Mouse (Mus musculus) embryonic facial prominence, embryonic 15.5 days (tissue): ENCODE results near the gene Crispld2. TPM values are rescaled to one million over a fixed set of nuclear protein-coding genes. Genes with fewer than 3 reads are reported as not detected.

Source experiments
- ATAC-seq: fragments of 200-750 bp; cut with Nextera tagmentation; 2 replicates; pipeline ENCODE4 v1.8.0; 2017; ENCODE audit warnings: low read depth, moderate TSS enrichment; ENCODE audit not compliant: insufficient number of reproducible peaks, low FRiP score, low TSS enrichment
- H3K27ac ChIP-seq: fragments of 300-500 bp; sonication (generic); replicated peaks from 2 replicates; pipeline ENCODE4 v1.5.1; 2015; ENCODE audit warnings: mild to moderate bottlenecking, inconsistent platforms
- H3K27me3 ChIP-seq: fragments of 300-500 bp; sonication (generic); 2 replicates; pipeline ENCODE4 v1.6.1; 2015; ENCODE audit warnings: inconsistent platforms
- H3K36me3 ChIP-seq: fragments of 300-500 bp; sonication (generic); 2 replicates; pipeline ENCODE4 v1.6.1; 2015; ENCODE audit warnings: mild to moderate bottlenecking, inconsistent platforms
- H3K4me1 ChIP-seq: fragments of 300-500 bp; sonication (generic); 2 replicates; pipeline ENCODE4 v1.6.1; 2015; ENCODE audit warnings: inconsistent platforms
- H3K4me2 ChIP-seq: fragments of 300-500 bp; sonication (generic); replicated peaks from 2 replicates; pipeline ENCODE4 v1.6.1; 2015; ENCODE audit warnings: mild to moderate bottlenecking, inconsistent platforms
- H3K4me3 ChIP-seq: fragments of 300-500 bp; sonication (generic); replicated peaks from 2 replicates; pipeline ENCODE4 v1.5.1; 2015; ENCODE audit warnings: mild to moderate bottlenecking, inconsistent platforms
- H3K9ac ChIP-seq: fragments of 300-500 bp; sonication (generic); 2 replicates; pipeline ENCODE4 v1.6.1; 2015; ENCODE audit warnings: inconsistent platforms
- H3K9me3 ChIP-seq: fragments of 300-500 bp; sonication (generic); replicated peaks from 2 replicates; pipeline ENCODE4 v1.6.1; 2016; ENCODE audit warnings: inconsistent platforms
- WGBS: fragments of 180-500 bp; shearing (Covaris S2); methylation state at CpG from one replicate; pipeline ENCODE4 v1.1.7; 2015; 5-methylcytosine and 5-hydroxymethylcytosine counted together
- polyA plus RNA-seq: library from polyadenylated mRNA; unstranded; fragments of >200 nt; fragmentation: Nextera tagmentation; extraction: Ambion mirVana; gene quantifications from 2 replicates; pipeline ENCODE4 v1.2.1, GENCODE M21; 2015

The Crispld2 gene
- 11.6 and 13.1 TPM in 2 replicates for polyA plus RNA-seq

GRCm38 (mm10) chr8:119992249-119992648 lies at the start of gene Crispld2:
TSS of gene Crispld2 (plus strand) at chr8:119992438.
- Histone ChIP-seq H3K4me1 (peaks cover 33% of the 10 kb centered on the region), H3K4me3 (peak within 1 kb of the TSS; percentile 40), H3K9ac (no peak within 1 kb of the TSS), H3K9me3 (no peaks in the 10 kb centered on the region), H3K36me3 (no peaks in the 10 kb centered on the region), H3K4me2 (peak within 1 kb of the TSS; percentile 61), H3K27me3 (peaks cover 27% of the 10 kb centered on the region), H3K27ac (no peak within 1 kb of the TSS)
- ATAC-seq: peak; percentile 89
- WGBS: under 1% methylated on average over 25 of the region's 25 CpGs

- no peak overlapping the region for H3K9ac ChIP-seq
- 89% methylated on average over 10 of the region's 10 CpGs for WGBS
- no peak overlapping the region for H3K27ac ChIP-seq
- no peak overlapping the region for H3K4me3 ChIP-seq
- no peaks in the 10 kb centered on the region for H3K9me3 ChIP-seq
- H3K4me2 ChIP-seq: no peak overlapping the region
- peaks cover 65% of the 10 kb centered on the region for H3K36me3 ChIP-seq
- no peaks in the 10 kb centered on the region for H3K27me3 ChIP-seq
- 0 out of 2 replicates have a peak, but pooled peaks cover 5% of the 10 kb centered on the region for H3K4me1 ChIP-seq
- no peak for ATAC-seq
Observed at GRCm38 (mm10) chr8:119943616-119944015, 48.6 kb upstream of the Crispld2 start.

DNA sequence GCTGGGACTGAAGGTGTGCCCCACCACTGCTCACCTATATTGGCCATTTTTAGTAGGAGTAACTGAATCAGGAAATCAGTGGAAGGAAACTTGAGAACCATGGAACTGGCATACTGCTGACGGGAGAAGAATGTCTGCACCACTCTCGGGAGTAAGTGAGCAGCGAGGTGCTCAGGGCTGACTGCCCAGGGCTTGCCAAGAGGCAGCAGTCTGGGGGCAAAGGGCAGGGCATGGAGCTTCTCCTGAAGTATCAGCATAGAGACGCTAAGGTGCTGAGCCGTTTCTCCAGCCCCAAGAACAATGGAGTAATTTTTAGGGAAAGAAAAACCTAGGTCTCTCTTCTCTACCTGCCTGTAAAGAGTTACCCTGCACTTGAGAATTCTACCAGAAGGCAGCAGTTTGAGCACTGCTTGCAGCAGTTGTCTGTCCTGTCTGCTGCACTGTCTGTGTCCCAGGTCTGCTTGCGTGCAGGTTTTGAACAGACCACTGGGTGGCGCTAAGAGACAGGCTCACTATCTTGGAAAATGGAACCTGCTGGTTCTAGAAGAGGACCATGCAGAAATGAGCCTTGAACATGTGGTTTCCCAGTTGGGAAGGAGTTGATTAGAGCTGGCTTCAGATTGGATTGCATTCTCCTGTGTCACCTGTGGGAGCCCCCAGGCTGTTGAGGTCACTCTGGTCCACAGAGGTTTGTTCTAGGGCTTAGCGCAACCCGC lies 48.0 kb upstream of the Crispld2 start:
- H3K9me3 ChIP-seq: no peaks in the 10 kb centered on the region
- ATAC-seq: peak; percentile 34; the same call in 1 of the 2 replicates
- H3K4me1 ChIP-seq: 0 out of 2 replicates have a peak, but pooled peaks cover 5% of the 10 kb centered on the region
- H3K4me3 ChIP-seq: no peak overlapping the region
- no peak overlapping the region for H3K4me2 ChIP-seq
- H3K9ac ChIP-seq: no peak overlapping the region
- no peak overlapping the region for H3K27ac ChIP-seq
- WGBS: 61% methylated on average over 9 of the region's 9 CpGs
- H3K36me3 ChIP-seq: peaks cover 71% of the 10 kb centered on the region
- H3K27me3 ChIP-seq: no peaks in the 10 kb centered on the region

GRCm38 (mm10) chr8:119946326-119946865 lies 45.8 kb upstream of the Crispld2 start:
- H3K4me2 ChIP-seq: no peak overlapping the region
- peaks cover 12% of the 10 kb centered on the region; the same call in 1 of the 2 replicates for H3K4me1 ChIP-seq
- no peak overlapping the region for H3K4me3 ChIP-seq
- 74% methylated on average over 8 of the region's 8 CpGs for WGBS
- no peak overlapping the region for H3K9ac ChIP-seq
- no peak for ATAC-seq
- peaks cover 82% of the 10 kb centered on the region for H3K36me3 ChIP-seq
- H3K9me3 ChIP-seq: no peaks in the 10 kb centered on the region
- H3K27me3 ChIP-seq: no peaks in the 10 kb centered on the region
- no peak overlapping the region for H3K27ac ChIP-seq

GRCm38 (mm10) chr8:119947653-119948052 lies 44.6 kb upstream of the Crispld2 start:
- ATAC-seq: no peak
- H3K4me1 ChIP-seq: peaks cover 12% of the 10 kb centered on the region; the same call in 1 of the 2 replicates
- WGBS: 85% methylated on average over 19 of the region's 19 CpGs
- no peak overlapping the region for H3K4me2 ChIP-seq
- peaks cover 82% of the 10 kb centered on the region for H3K36me3 ChIP-seq
- no peaks in the 10 kb centered on the region for H3K9me3 ChIP-seq
- no peak overlapping the region for H3K9ac ChIP-seq
- H3K4me3 ChIP-seq: no peak overlapping the region
- no peak overlapping the region for H3K27ac ChIP-seq
- H3K27me3 ChIP-seq: no peaks in the 10 kb centered on the region

- H3K9me3 ChIP-seq: no peaks in the 10 kb centered on the region
- no peak overlapping the region for H3K27ac ChIP-seq
- no peak overlapping the region for H3K4me2 ChIP-seq
- no peak overlapping the region for H3K4me3 ChIP-seq
- H3K36me3 ChIP-seq: peaks cover 82% of the 10 kb centered on the region
- 71% methylated on average over 15 of the region's 15 CpGs for WGBS
- no peak overlapping the region for H3K9ac ChIP-seq
- ATAC-seq: no peak
- H3K27me3 ChIP-seq: no peaks in the 10 kb centered on the region
- H3K4me1 ChIP-seq: peaks cover 12% of the 10 kb centered on the region; the same call in 1 of the 2 replicates
Observed at GRCm38 (mm10) chr8:119948340-119948739, 43.9 kb upstream of the Crispld2 start.

DNA sequence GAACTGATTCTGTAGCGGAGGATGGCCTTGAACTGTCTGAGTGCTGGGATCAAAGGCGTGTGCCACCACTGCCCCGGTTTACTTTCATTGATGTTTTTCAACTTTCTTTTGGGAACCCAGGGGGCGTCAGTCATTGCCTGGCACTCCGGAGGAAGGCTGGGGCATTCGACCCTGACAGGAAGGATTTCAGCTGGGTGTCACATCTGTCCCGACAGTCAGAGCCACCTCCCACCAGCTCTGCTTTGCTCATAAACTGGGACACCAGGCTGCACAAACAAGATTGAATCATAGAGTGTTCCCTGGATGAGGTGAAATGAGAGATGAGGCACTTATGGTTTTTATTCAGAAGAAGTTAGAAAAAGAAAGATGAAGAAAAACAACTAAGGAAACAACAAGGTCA lies 40.0 kb upstream of the Crispld2 start:
- Histone ChIP-seq H3K36me3 (peaks cover 93% of the 10 kb centered on the region), H3K4me1 (peaks cover 12% of the 10 kb centered on the region; the same call in 1 of the 2 replicates), H3K27me3 (no peaks in the 10 kb centered on the region), H3K4me3 (no peak overlapping the region), H3K9me3 (no peaks in the 10 kb centered on the region), H3K4me2 (no peak overlapping the region), H3K9ac (no peak overlapping the region), H3K27ac (no peak overlapping the region)
- 74% methylated on average over 7 of the region's 7 CpGs for WGBS
- ATAC-seq: no peak

- Histone ChIP-seq H3K9me3 (no peaks in the 10 kb centered on the region), H3K9ac (no peak overlapping the region), H3K27ac (no peak overlapping the region), H3K4me1 (peaks cover 10% of the 10 kb centered on the region; the same call in 1 of the 2 replicates), H3K36me3 (peaks cover 93% of the 10 kb centered on the region), H3K4me2 (no peak overlapping the region), H3K27me3 (no peaks in the 10 kb centered on the region), H3K4me3 (no peak overlapping the region)
- ATAC-seq: no peak
- WGBS: 79% methylated on average over 5 of the region's 5 CpGs
Observed at GRCm38 (mm10) chr8:119952747-119953146, 39.5 kb upstream of the Crispld2 start.

DNA sequence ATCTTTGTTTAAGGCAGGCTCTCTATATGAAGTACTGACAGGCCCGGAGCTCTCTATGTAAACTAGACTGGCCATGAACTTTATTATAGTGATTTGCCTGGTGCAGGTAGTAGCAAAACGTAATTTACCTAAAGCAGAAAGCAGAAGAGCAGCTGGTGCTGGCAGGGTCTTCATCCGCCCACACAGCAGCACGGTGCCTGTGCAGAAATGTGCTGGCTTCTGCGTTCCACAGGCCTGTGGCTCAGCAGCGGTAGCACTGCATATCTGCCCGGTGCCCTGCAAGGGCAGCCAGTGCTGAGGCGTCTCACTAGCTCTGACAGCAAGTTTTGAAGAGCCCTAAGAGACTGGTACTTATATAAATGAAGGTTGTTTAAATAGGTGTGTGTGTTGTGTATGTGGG lies 36.9 kb upstream of the Crispld2 start:
- H3K9me3 ChIP-seq: no peaks in the 10 kb centered on the region
- no peak overlapping the region for H3K4me3 ChIP-seq
- no peak overlapping the region for H3K9ac ChIP-seq
- no peaks in the 10 kb centered on the region for H3K27me3 ChIP-seq
- no peak overlapping the region for H3K27ac ChIP-seq
- H3K4me1 ChIP-seq: peaks cover 5% of the 10 kb centered on the region; the same call in 1 of the 2 replicates
- peaks cover 79% of the 10 kb centered on the region for H3K36me3 ChIP-seq
- 92% methylated on average over 8 of the region's 8 CpGs for WGBS
- no peak overlapping the region for H3K4me2 ChIP-seq
- ATAC-seq: no peak

DNA sequence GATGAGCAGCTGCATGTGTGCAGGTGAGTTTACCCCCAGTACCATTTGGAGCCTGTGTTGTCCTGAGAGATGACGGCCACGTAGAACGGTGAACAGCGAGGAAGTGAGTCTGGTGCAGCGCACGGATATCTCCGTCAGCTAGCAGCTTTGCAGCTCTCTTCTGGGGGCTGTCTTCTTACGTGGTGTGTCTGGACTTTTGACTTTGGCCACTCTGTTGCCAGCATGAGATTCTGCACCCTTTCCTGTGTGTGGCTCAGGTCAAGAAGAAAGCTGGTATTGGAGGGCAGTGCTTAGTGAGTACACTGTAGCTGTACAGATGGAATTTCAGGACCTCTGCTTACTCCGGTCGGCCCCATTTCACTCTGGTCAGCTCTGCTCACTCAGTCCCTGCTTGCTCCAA lies 34.2 kb upstream of the Crispld2 start:
- WGBS: 95% methylated on average over 10 of the region's 10 CpGs
- H3K4me3 ChIP-seq: no peak overlapping the region
- no peak overlapping the region for H3K27ac ChIP-seq
- H3K9me3 ChIP-seq: no peaks in the 10 kb centered on the region
- no peaks in the 10 kb centered on the region for H3K27me3 ChIP-seq
- ATAC-seq: no peak
- no peak overlapping the region for H3K4me2 ChIP-seq
- peaks cover 6% of the 10 kb centered on the region; the same call in 1 of the 2 replicates for H3K4me1 ChIP-seq
- H3K36me3 ChIP-seq: peaks cover 51% of the 10 kb centered on the region
- no peak overlapping the region for H3K9ac ChIP-seq

DNA sequence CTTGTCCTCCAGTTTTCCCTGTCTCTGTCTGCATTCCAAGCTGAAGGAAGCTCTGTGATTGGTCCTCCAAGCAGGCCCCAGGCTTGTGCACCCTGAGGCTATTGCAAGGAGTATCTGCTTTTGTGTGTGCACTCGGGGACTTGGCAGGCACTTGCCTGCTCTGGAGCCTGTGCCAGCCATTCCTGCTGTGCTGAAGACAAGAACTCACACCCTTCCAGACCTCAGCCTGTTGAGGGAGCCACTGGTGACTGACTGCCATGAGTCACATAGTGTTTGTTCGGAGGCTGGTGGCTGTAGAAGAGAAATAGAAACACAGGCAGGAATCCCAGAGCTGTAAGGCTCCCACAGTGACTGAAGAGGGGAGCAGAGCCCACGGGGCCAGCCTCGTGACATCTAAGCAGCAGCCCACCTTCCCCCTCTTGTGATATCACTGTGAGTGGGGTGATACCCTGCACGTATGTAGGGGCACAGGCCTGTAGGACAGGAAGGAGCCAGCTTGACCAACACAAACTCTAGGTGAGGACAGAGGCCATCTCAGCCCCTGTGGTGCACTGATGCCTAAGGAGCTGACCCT lies 31.6 kb upstream of the Crispld2 start:
- Histone ChIP-seq H3K27me3 (no peaks in the 10 kb centered on the region), H3K4me1 (peaks cover 12% of the 10 kb centered on the region), H3K9me3 (no peaks in the 10 kb centered on the region), H3K27ac (0 out of 2 replicates have a peak overlapping the region, but pooled peaks have one; percentile 24), H3K4me3 (no peak overlapping the region), H3K9ac (no peak overlapping the region), H3K36me3 (peaks cover 26% of the 10 kb centered on the region), H3K4me2 (no peak overlapping the region)
- no peak for ATAC-seq
- 52% methylated on average over 5 of the region's 5 CpGs for WGBS
